Comparison of ENCODE assay signal across 21 mouse cellular contexts in genomic region chr15:91965172-91965571, GRCm38 (mm10).
DNase-seq lines count a peak whose midpoint lies in the region; ATAC-seq and TF ChIP-seq lines count a peak whose summit lies in the region.
"Had no signal": no experiment of that assay in that cellular context is flagged by ENCODE, and none has a peak within 500 bp of the region (broad histone marks: within the 10 kb centered on the region; RNA-seq: fewer than 3 reads in every experiment).

No protein-coding gene starts in this region.

- H3K9ac ChIP-seq in hindbrain, embryonic 15.5 days = no peak overlapping the region
- no peak overlapping the region for H3K9ac ChIP-seq in hindbrain, embryonic 14.5 days
- no peak overlapping the region for H3K9ac ChIP-seq in midbrain, postnatal 0 days (replicated peaks; ENCODE audit: low read length, poor library complexity, severe bottlenecking)
- no peak overlapping the region for H3K9ac ChIP-seq in midbrain, embryonic 13.5 days (replicated peaks)
- H3K9ac ChIP-seq in forebrain, embryonic 12.5 days = no peak overlapping the region
- H3K9ac ChIP-seq: lung, embryonic 14.5 days had no signal

- peak; percentile 38; the same call in 1 of the 2 replicates for ATAC-seq in hindbrain, embryonic 15.5 days (ENCODE audit: low FRiP score, low read depth)
- no peak for ATAC-seq in hindbrain, embryonic 14.5 days (ENCODE audit: low FRiP score)
- ATAC-seq in midbrain, postnatal 0 days (ENCODE audit: low FRiP score) = no peak
- no peak for ATAC-seq in midbrain, embryonic 13.5 days
- no peak for ATAC-seq in forebrain, embryonic 12.5 days (ENCODE audit: low FRiP score)
- ATAC-seq: activated CD4-positive, CD25-positive, alpha-beta regulatory T cell, adult 4 months; forebrain, embryonic 14.5 days; Patski had no signal

- no peak overlapping the region for H3K4me3 ChIP-seq in hindbrain, embryonic 15.5 days
- H3K4me3 ChIP-seq in hindbrain, embryonic 14.5 days (replicated peaks; ENCODE audit: low read length) = no peak overlapping the region
- H3K4me3 ChIP-seq in midbrain, postnatal 0 days (ENCODE audit: low read depth, low read length) = no peak overlapping the region
- H3K4me3 ChIP-seq in midbrain, embryonic 13.5 days (replicated peaks) = no peak overlapping the region
- H3K4me3 ChIP-seq in forebrain, embryonic 12.5 days (replicated peaks) = no peak overlapping the region

- H3K4me1 ChIP-seq in hindbrain, embryonic 15.5 days (replicated peaks) = no peaks in the 10 kb centered on the region
- H3K4me1 ChIP-seq in hindbrain, embryonic 14.5 days (replicated peaks; ENCODE audit: control insufficient read depth, insufficient read depth, low read length) = no peaks in the 10 kb centered on the region
- no peaks in the 10 kb centered on the region for H3K4me1 ChIP-seq in midbrain, postnatal 0 days (ENCODE audit: insufficient read depth, low read length)
- H3K4me1 ChIP-seq in midbrain, embryonic 13.5 days (replicated peaks) = no peaks in the 10 kb centered on the region
- no peaks in the 10 kb centered on the region for H3K4me1 ChIP-seq in forebrain, embryonic 12.5 days

- TF ChIP-seq CTCF in midbrain, postnatal 0 days (IDR thresholded peaks at IDR 0.05) = no peak

- 65% methylated on average over 10 of the region's 10 CpGs for WGBS in hindbrain, embryonic 15.5 days
- WGBS in hindbrain, embryonic 14.5 days = 81% methylated on average over 10 of the region's 10 CpGs
- 73% methylated on average over 10 of the region's 10 CpGs for WGBS in midbrain, postnatal 0 days
- WGBS in midbrain, embryonic 13.5 days = 76% methylated on average over 10 of the region's 10 CpGs
- WGBS in forebrain, embryonic 12.5 days = 81% methylated on average over 10 of the region's 10 CpGs

- no peaks in the 10 kb centered on the region for H3K27me3 ChIP-seq in hindbrain, embryonic 15.5 days
- H3K27me3 ChIP-seq in hindbrain, embryonic 14.5 days (ENCODE audit: control insufficient read depth, insufficient read depth, low read length) = no peaks in the 10 kb centered on the region
- no peaks in the 10 kb centered on the region for H3K27me3 ChIP-seq in midbrain, postnatal 0 days (ENCODE audit: insufficient read depth, low read length)
- H3K27me3 ChIP-seq in midbrain, embryonic 13.5 days = no peaks in the 10 kb centered on the region
- H3K27me3 ChIP-seq in forebrain, embryonic 12.5 days = peaks cover 6% of the 10 kb centered on the region; the same call in 1 of the 2 replicates

- no peak for DNase-seq in hindbrain, embryonic 14.5 days (ENCODE audit: low spot score)
- peak; percentile 51 for DNase-seq in midbrain, postnatal 0 days (ENCODE audit: low spot score)
- peak; percentile 28 for DNase-seq in layer of hippocampus, adult 9-11 months
- peak; percentile 41 for DNase-seq in retina, embryonic 14.5 days (ENCODE audit: low spot score)
- DNase-seq: adrenal gland, postnatal 25 days; cerebellum, adult 2 months; gastrocnemius, postnatal 14 days; kidney, adult 2 months; kidney, postnatal 14 days; liver; lung, embryonic 14.5 days; lung, postnatal 4 days; thymus, postnatal 14 days had no signal

- H3K27ac ChIP-seq in hindbrain, embryonic 15.5 days (replicated peaks) = no peak overlapping the region
- no peak overlapping the region for H3K27ac ChIP-seq in hindbrain, embryonic 14.5 days
- no peak overlapping the region for H3K27ac ChIP-seq in midbrain, postnatal 0 days (ENCODE audit: low read depth, low read length)
- no peak overlapping the region for H3K27ac ChIP-seq in midbrain, embryonic 13.5 days
- no peak overlapping the region for H3K27ac ChIP-seq in forebrain, embryonic 12.5 days
- H3K27ac ChIP-seq: stomach, postnatal 0 days had no signal

- H3K36me3 ChIP-seq in hindbrain, embryonic 15.5 days = no peaks in the 10 kb centered on the region
- H3K36me3 ChIP-seq in hindbrain, embryonic 14.5 days (replicated peaks; ENCODE audit: control insufficient read depth, insufficient read depth) = no peaks in the 10 kb centered on the region
- no peaks in the 10 kb centered on the region for H3K36me3 ChIP-seq in midbrain, postnatal 0 days (ENCODE audit: insufficient read depth, low read length)
- H3K36me3 ChIP-seq in midbrain, embryonic 13.5 days = no peaks in the 10 kb centered on the region
- no peaks in the 10 kb centered on the region for H3K36me3 ChIP-seq in forebrain, embryonic 12.5 days (replicated peaks)

- no peak overlapping the region for H3K4me2 ChIP-seq in hindbrain, embryonic 15.5 days
- no peak overlapping the region for H3K4me2 ChIP-seq in hindbrain, embryonic 14.5 days (replicated peaks)
- H3K4me2 ChIP-seq in midbrain, postnatal 0 days (ENCODE audit: low read depth, low read length, poor library complexity, severe bottlenecking) = no peak overlapping the region
- H3K4me2 ChIP-seq in midbrain, embryonic 13.5 days (replicated peaks) = no peak overlapping the region
- H3K4me2 ChIP-seq in forebrain, embryonic 12.5 days = no peak overlapping the region
- H3K4me2 ChIP-seq: lung, embryonic 14.5 days; midbrain, embryonic 11.5 days had no signal

- no peaks in the 10 kb centered on the region for H3K9me3 ChIP-seq in hindbrain, embryonic 15.5 days
- H3K9me3 ChIP-seq in hindbrain, embryonic 14.5 days (ENCODE audit: control insufficient read depth, low read length) = no peaks in the 10 kb centered on the region
- H3K9me3 ChIP-seq in midbrain, postnatal 0 days (ENCODE audit: low read length) = no peaks in the 10 kb centered on the region
- no peaks in the 10 kb centered on the region for H3K9me3 ChIP-seq in midbrain, embryonic 13.5 days
- H3K9me3 ChIP-seq in forebrain, embryonic 12.5 days = no peaks in the 10 kb centered on the region
